Mouse (Mus musculus) heart, adult 2 months (tissue): ENCODE data around the gene Ttc9c.

Experiments used
- CTCF ChIP-seq: fragments of 200-600 bp; IDR thresholded peaks from 2 replicates; pipeline ENCODE4 v1.8.1; 2022; ENCODE audit warnings: antibody characterized with exemption, mild to moderate bottlenecking, moderate library complexity
- EP300 ChIP-seq: fragments of 200-500 bp; IDR thresholded peaks from 2 replicates; pipeline ENCODE4 v1.6.1; 2011; ENCODE audit warnings: low read depth, low read length, control low read depth; ENCODE audit not compliant: insufficient read depth
- POLR2A ChIP-seq: fragments of 200-500 bp; IDR thresholded peaks from 2 replicates; pipeline ENCODE4 v1.6.1; 2011; ENCODE audit warnings: mild to moderate bottlenecking, low read depth, low read length, control low read depth; ENCODE audit not compliant: insufficient read depth

DNA sequence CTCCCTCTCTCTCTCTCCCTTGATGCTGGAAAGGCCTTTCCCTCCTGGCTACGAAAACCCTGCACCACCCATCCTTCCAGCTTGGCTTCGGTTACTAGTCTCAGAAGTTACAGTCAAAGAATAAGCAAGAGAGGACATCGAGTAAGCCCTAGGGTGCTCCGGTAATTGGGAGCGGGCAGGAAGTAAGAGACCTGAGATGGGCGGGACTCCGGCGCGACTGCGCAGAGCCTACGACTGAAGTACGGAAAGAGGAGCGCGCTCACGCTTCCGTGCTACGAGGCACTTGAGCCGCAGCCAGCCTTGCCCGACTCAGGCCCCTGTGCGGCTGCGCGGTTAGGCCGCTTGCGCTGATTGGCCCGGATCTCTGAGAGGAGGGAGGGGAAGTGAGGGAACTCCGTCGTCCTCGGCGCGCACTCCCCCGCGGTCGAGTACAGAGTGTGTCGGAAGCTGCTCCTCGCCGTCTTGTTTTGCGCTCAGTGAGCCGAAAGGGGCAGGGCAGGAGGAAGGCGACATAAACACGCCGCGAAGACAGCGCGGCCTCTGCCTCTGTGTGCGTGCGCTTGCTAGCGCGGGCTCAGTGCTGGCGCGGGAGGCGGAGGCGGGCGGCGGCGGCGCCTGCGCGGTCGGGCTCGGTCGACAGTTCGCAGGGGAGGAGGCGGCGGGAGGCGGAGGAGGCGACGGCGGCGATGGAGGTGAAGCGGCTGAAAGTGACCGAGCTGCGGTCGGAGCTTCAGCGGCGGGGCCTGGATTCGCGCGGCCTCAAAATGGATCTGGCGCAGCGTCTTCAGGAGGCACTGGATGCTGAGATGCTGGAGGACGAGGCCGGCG is 677 bp upstream of the Ttc9c start, which contains the start of gene Hnrnpul2:
- TF ChIP-seq CTCF (no peak), POLR2A (peak; percentile 97), EP300 (0 out of 2 replicates have a peak, but pooled peaks have one; percentile 11)
